Mouse (Mus musculus): ENCODE measurements around the gene Pip4k2c. TPM values are rescaled to one million over a fixed set of nuclear protein-coding genes. Genes with fewer than 3 reads are reported as not detected.

Gene Pip4k2c
- total RNA-seq, 1 experiment: 41.7 TPM

GRCm38 (mm10) chr10:127231741-127232140 lies 20.4 kb upstream of the Pip4k2c start:
- Histone ChIP-seq H3K4me1 (ENCODE audit: control insufficient read depth in 2 of 2, insufficient read depth in 2 of 2, low read length in 2 of 2, poor library complexity in 1 of 2) (peaks cover 2 to 12% of the 10 kb centered on the region in 2 experiments; a peak in 2 of 4 replicates), H3K27ac (ENCODE audit: insufficient read depth, low read depth, low read length, poor library complexity, severe bottlenecking) (no peak overlapping the region), H3K4me3 (ENCODE audit: insufficient read depth in 1 of 2, low read depth in 1 of 2, low read length in 2 of 2, poor library complexity in 1 of 2, severe bottlenecking in 1 of 2) (no peak overlapping the region), H3K9ac (ENCODE audit: insufficient read depth, low read depth, low read length, poor library complexity, severe bottlenecking) (no peak overlapping the region), H3K36me3 (ENCODE audit: control insufficient read depth, insufficient read depth, low read length, poor library complexity, severe bottlenecking) (peaks cover 6% of the 10 kb centered on the region; the same call in 1 of the 2 replicates), H3K9me3 (ENCODE audit: control insufficient read depth, insufficient read depth, low read depth, low read length) (no peaks in the 10 kb centered on the region)
- DNase-seq (ENCODE audit: low read depth, low spot score): no peak
- in situ Hi-C loops (cut with MboI; ENCODE audit: low sequenced_read_pairs in 2 of 2, unreplicated experiment in 2 of 2): no loop called here
- TF ChIP-seq CHD2 (IDR thresholded peaks at IDR 0.05; ENCODE audit: low read depth, low read length) (no peak), MAFK (IDR thresholded peaks at IDR 0.05; ENCODE audit: insufficient read depth, low read depth, low read length) (no peak), HCFC1 (IDR thresholded peaks at IDR 0.05; ENCODE audit: borderline replicate concordance, insufficient read depth, low read length) (no peak), ZC3H11A (IDR thresholded peaks at IDR 0.05; ENCODE audit: borderline replicate concordance, low read depth, low read length) (no peak), ZNF384 (IDR thresholded peaks at IDR 0.05; ENCODE audit: low read depth, low read length) (no peak)

DNA sequence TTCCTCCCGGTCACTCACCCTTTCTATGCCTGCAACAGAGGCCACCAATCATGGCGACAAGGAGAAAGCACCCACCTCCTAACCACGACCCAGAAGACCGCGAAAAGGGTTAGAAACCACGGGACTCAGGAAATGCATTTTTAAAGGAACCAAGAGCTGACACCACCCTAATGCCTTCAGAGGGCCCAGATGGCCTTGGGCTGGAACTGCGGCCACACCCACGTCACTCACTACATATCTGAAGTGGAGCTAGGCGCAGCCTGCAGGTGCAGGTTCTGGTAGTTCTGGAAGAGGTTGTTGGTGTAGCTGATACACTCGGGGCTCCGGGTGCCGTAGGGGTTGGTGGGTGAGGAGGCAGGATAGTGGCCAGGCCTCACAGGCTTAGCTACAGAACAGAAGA lies 19.3 kb upstream of the Pip4k2c start:
- Histone ChIP-seq H3K36me3 (ENCODE audit: control insufficient read depth, insufficient read depth, low read length, poor library complexity, severe bottlenecking) (peaks cover 3% of the 10 kb centered on the region; the same call in 1 of the 2 replicates), H3K9me3 (ENCODE audit: control insufficient read depth, insufficient read depth, low read depth, low read length) (no peaks in the 10 kb centered on the region), H3K4me1 (ENCODE audit: control insufficient read depth in 2 of 2, insufficient read depth in 2 of 2, low read length in 2 of 2, poor library complexity in 1 of 2) (peaks cover 2 to 15% of the 10 kb centered on the region in 2 experiments; a peak in 2 of 4 replicates), H3K9ac (ENCODE audit: insufficient read depth, low read depth, low read length, poor library complexity, severe bottlenecking) (0 out of 2 replicates have a peak overlapping the region, but pooled peaks have one; percentile 8), H3K4me3 (ENCODE audit: insufficient read depth in 1 of 2, low read depth in 1 of 2, low read length in 2 of 2, poor library complexity in 1 of 2, severe bottlenecking in 1 of 2) (no peak overlapping the region), H3K27ac (ENCODE audit: insufficient read depth, low read depth, low read length, poor library complexity, severe bottlenecking) (no peak overlapping the region)
- DNase-seq (ENCODE audit: low read depth, low spot score): no peak
- TF ChIP-seq CHD2 (IDR thresholded peaks at IDR 0.05; ENCODE audit: low read depth, low read length): no peak
- no peak for TF ChIP-seq ZNF384 (IDR thresholded peaks at IDR 0.05; ENCODE audit: low read depth, low read length)
- TF ChIP-seq HCFC1 (IDR thresholded peaks at IDR 0.05; ENCODE audit: borderline replicate concordance, insufficient read depth, low read length): no peak
- TF ChIP-seq ZC3H11A (IDR thresholded peaks at IDR 0.05; ENCODE audit: borderline replicate concordance, low read depth, low read length): no peak
- TF ChIP-seq MAFK (IDR thresholded peaks at IDR 0.05; ENCODE audit: insufficient read depth, low read depth, low read length): no peak
- in situ Hi-C loops (cut with MboI; ENCODE audit: low sequenced_read_pairs in 2 of 2, unreplicated experiment in 2 of 2): no loop called here

DNA sequence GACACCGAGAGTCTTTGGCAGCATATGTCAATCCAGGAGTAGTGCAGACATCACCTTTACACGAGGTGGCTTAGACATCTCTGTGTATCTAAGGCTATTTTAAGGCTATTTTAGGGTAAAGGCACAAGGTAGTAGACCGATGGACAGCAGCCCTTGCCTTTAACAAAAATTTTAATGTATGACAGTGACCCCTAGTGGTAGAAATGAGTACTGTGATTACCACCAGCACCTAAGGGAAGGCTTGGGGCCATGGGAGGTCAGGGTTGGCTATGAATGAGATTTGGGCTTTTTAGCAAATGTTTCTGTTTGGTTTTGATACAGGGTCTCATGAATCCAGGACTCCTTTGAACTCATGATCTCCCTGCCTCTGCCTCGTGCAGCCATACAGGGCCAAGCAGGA lies 17.5 kb upstream of the Pip4k2c start:
- in situ Hi-C loops (cut with MboI; ENCODE audit: low sequenced_read_pairs in 2 of 2, unreplicated experiment in 2 of 2): no loop called here
- H3K36me3 ChIP-seq (ENCODE audit: control insufficient read depth, insufficient read depth, low read length, poor library complexity, severe bottlenecking): peaks cover 3% of the 10 kb centered on the region; the same call in 1 of the 2 replicates
- no peak for TF ChIP-seq MAFK (IDR thresholded peaks at IDR 0.05; ENCODE audit: insufficient read depth, low read depth, low read length)
- no peak for TF ChIP-seq CHD2 (IDR thresholded peaks at IDR 0.05; ENCODE audit: low read depth, low read length)
- TF ChIP-seq HCFC1 (IDR thresholded peaks at IDR 0.05; ENCODE audit: borderline replicate concordance, insufficient read depth, low read length): no peak
- TF ChIP-seq ZC3H11A (IDR thresholded peaks at IDR 0.05; ENCODE audit: borderline replicate concordance, low read depth, low read length): no peak
- no peak for TF ChIP-seq ZNF384 (IDR thresholded peaks at IDR 0.05; ENCODE audit: low read depth, low read length)
- H3K9me3 ChIP-seq (ENCODE audit: control insufficient read depth, insufficient read depth, low read depth, low read length): no peaks in the 10 kb centered on the region
- H3K4me1 ChIP-seq (ENCODE audit: control insufficient read depth in 2 of 2, insufficient read depth in 2 of 2, low read length in 2 of 2, poor library complexity in 1 of 2): peaks cover 7 to 20% of the 10 kb centered on the region in 2 experiments; a peak in 3 of 4 replicates
- H3K4me3 ChIP-seq (ENCODE audit: insufficient read depth in 1 of 2, low read depth in 1 of 2, low read length in 2 of 2, poor library complexity in 1 of 2, severe bottlenecking in 1 of 2): no peak overlapping the region
- no peak overlapping the region for H3K9ac ChIP-seq (ENCODE audit: insufficient read depth, low read depth, low read length, poor library complexity, severe bottlenecking)
- DNase-seq (ENCODE audit: low read depth, low spot score): peak; percentile 71
- no peak overlapping the region for H3K27ac ChIP-seq (ENCODE audit: insufficient read depth, low read depth, low read length, poor library complexity, severe bottlenecking)

GRCm38 (mm10) chr10:127227163-127227562 lies 15.8 kb upstream of the Pip4k2c start:
- H3K9me3 ChIP-seq (ENCODE audit: control insufficient read depth, insufficient read depth, low read depth, low read length): no peaks in the 10 kb centered on the region
- peaks cover 3% of the 10 kb centered on the region; the same call in 1 of the 2 replicates for H3K36me3 ChIP-seq (ENCODE audit: control insufficient read depth, insufficient read depth, low read length, poor library complexity, severe bottlenecking)
- no peak overlapping the region for H3K9ac ChIP-seq (ENCODE audit: insufficient read depth, low read depth, low read length, poor library complexity, severe bottlenecking)
- DNase-seq (ENCODE audit: low read depth, low spot score): no peak
- in situ Hi-C loops (cut with MboI; ENCODE audit: low sequenced_read_pairs in 2 of 2, unreplicated experiment in 2 of 2): no loop called here
- no peak overlapping the region for H3K4me3 ChIP-seq (ENCODE audit: insufficient read depth in 1 of 2, low read depth in 1 of 2, low read length in 2 of 2, poor library complexity in 1 of 2, severe bottlenecking in 1 of 2)
- H3K4me1 ChIP-seq (ENCODE audit: control insufficient read depth in 2 of 2, insufficient read depth in 2 of 2, low read length in 2 of 2, poor library complexity in 1 of 2): peaks cover 12 to 22% of the 10 kb centered on the region in 2 experiments; a peak in 3 of 4 replicates
- no peak for TF ChIP-seq ZNF384 (IDR thresholded peaks at IDR 0.05; ENCODE audit: low read depth, low read length)
- no peak for TF ChIP-seq ZC3H11A (IDR thresholded peaks at IDR 0.05; ENCODE audit: borderline replicate concordance, low read depth, low read length)
- no peak for TF ChIP-seq HCFC1 (IDR thresholded peaks at IDR 0.05; ENCODE audit: borderline replicate concordance, insufficient read depth, low read length)
- TF ChIP-seq MAFK (IDR thresholded peaks at IDR 0.05; ENCODE audit: insufficient read depth, low read depth, low read length): no peak
- no peak for TF ChIP-seq CHD2 (IDR thresholded peaks at IDR 0.05; ENCODE audit: low read depth, low read length)
- H3K27ac ChIP-seq (ENCODE audit: insufficient read depth, low read depth, low read length, poor library complexity, severe bottlenecking): no peak overlapping the region

All from ES-E14 (cell line).